Mouse (Mus musculus) ES-Bruce4 (cell line): ENCODE measurements around the gene Eaf2. TPM values are rescaled to one million over a fixed set of nuclear protein-coding genes. Genes with fewer than 3 reads are reported as not detected.
A peak's percentile ranks its signal among the peaks of the same experiment; 100 is the strongest.

ENCODE experiments used
- H3K27ac ChIP-seq: 2 replicates; pipeline ENCODE4 v1.5.1; 2012; ENCODE audit warnings: low read length, inconsistent platforms; ENCODE audit not compliant: insufficient read depth
- H3K27me3 ChIP-seq: 2 replicates; pipeline ENCODE4 v1.6.1; 2012; ENCODE audit warnings: mild to moderate bottlenecking, low read length, inconsistent platforms; ENCODE audit not compliant: control insufficient read depth, poor library complexity, insufficient read depth, severe bottlenecking
- H3K36me3 ChIP-seq: 2 replicates; pipeline ENCODE4 v1.6.1; 2012; ENCODE audit warnings: inconsistent platforms, mild to moderate bottlenecking, low read length, moderate library complexity; ENCODE audit not compliant: control insufficient read depth, poor library complexity, insufficient read depth, severe bottlenecking
- H3K4me1 ChIP-seq: one replicate; pipeline ENCODE4 v1.8.1; 2011; ENCODE audit warnings: low read length; ENCODE audit not compliant: control insufficient read depth, insufficient read depth
- H3K4me3 ChIP-seq: 2 replicates; pipeline ENCODE4 v1.5.1; 2011; ENCODE audit warnings: low read depth, mild to moderate bottlenecking, low read length
- H3K9ac ChIP-seq: 2 replicates; pipeline ENCODE4 v1.6.1; 2012; ENCODE audit warnings: low read depth, mild to moderate bottlenecking, inconsistent platforms; ENCODE audit not compliant: poor library complexity, severe bottlenecking
- H3K9me3 ChIP-seq: replicated peaks from 2 replicates; pipeline ENCODE4 v1.6.1; 2012; ENCODE audit warnings: mild to moderate bottlenecking, low read length, inconsistent platforms; ENCODE audit not compliant: control insufficient read depth, poor library complexity, insufficient read depth, severe bottlenecking
- CTCF ChIP-seq: IDR thresholded peaks from one replicate; pipeline ENCODE4 v1.8.1; 2011; ENCODE audit warnings: low read depth, low read length
- EP300 ChIP-seq: IDR thresholded peaks from 2 replicates; pipeline ENCODE4 v1.6.1; 2011; ENCODE audit warnings: low read depth, low read length; ENCODE audit not compliant: insufficient read depth
- POLR2A ChIP-seq: IDR thresholded peaks from one replicate; pipeline ENCODE4 v1.8.1; 2011; ENCODE audit warnings: low read length; ENCODE audit not compliant: insufficient read depth
- polyA plus RNA-seq: library from polyadenylated mRNA; stranded (reverse); fragments of >200 nt; gene quantifications from 2 replicates; pipeline ENCODE4 v1.2.4, GENCODE M21; 2011; ENCODE audit warnings: low read depth; ENCODE audit not compliant: missing spikeins, insufficient read depth, insufficient read length

The Eaf2 gene
- polyA plus RNA-seq, 1 experiment, result 2.4 TPM

DNA sequence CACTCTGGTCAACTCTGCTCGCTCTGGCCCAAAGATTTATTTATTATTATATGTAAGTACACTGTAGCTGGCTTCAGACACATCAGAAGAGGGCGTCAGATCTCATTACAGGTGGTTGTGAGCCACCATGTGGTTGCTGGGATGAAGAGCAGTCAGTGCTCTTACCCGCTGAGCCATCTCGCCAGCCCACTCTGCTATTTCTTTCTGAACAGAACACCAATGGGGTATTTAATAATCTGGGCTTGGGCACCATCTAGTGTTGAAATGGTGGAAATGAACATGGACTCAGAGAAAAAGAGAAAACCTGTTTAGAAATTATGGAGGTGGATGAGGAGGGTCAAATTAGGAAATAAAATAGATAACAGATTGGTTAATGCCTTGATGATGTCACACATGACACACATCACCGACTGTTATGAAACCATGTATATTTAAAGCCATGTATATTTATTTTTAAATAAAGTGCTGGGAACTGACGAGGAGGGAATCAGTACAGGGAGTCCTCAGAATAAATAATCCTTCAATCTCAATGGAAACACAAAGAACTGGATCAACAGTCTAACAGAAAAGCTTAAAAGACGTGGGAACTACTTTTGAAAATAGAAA lies 57.4 kb downstream of the Eaf2 start:
- no peak for TF ChIP-seq EP300
- TF ChIP-seq CTCF, result peak; percentile 48
- Histone ChIP-seq H3K4me1 (peaks cover 4% of the 10 kb centered on the region), H3K4me3 (no peak overlapping the region), H3K27ac (no peak overlapping the region), H3K27me3 (no peaks in the 10 kb centered on the region), H3K9me3 (no peaks in the 10 kb centered on the region), H3K36me3 (no peaks in the 10 kb centered on the region), H3K9ac (no peak overlapping the region)

- Histone ChIP-seq H3K4me3 (no peak overlapping the region), H3K4me1 (peaks cover 3% of the 10 kb centered on the region), H3K9me3 (no peaks in the 10 kb centered on the region), H3K27ac (no peak overlapping the region), H3K9ac (no peak overlapping the region), H3K36me3 (no peaks in the 10 kb centered on the region), H3K27me3 (no peaks in the 10 kb centered on the region)
- TF ChIP-seq EP300 (no peak), CTCF (no peak), POLR2A (no peak)
Observed at GRCm38 (mm10) chr16:36816916-36817315, 57.9 kb downstream of the Eaf2 start.

DNA sequence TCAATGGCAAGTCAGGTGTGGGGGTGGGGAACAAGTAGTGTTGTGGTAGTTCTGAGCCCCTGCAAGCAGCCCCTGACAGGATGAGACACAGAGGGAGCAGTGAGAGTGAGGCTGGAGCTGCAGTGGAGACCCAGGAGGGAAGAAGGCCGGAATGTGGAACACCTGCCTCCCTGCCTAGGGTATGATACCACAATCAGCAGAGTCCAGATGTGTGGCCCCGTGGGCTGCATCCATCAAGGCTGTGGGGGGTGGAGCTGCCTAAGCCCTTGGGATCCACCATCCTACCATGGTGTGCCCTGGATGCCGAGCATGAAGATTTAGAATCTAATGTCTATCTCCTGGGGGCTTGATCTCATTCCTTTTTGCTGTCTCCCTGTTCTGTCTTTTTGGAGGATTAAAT lies 61.1 kb downstream of the Eaf2 start:
- Histone ChIP-seq H3K4me3 (no peak overlapping the region), H3K9ac (no peak overlapping the region), H3K4me1 (peaks cover 3% of the 10 kb centered on the region), H3K27me3 (no peaks in the 10 kb centered on the region), H3K9me3 (no peaks in the 10 kb centered on the region), H3K36me3 (no peaks in the 10 kb centered on the region), H3K27ac (no peak overlapping the region)
- no peak for TF ChIP-seq EP300
- TF ChIP-seq POLR2A, result no peak
- TF ChIP-seq CTCF, result no peak

DNA sequence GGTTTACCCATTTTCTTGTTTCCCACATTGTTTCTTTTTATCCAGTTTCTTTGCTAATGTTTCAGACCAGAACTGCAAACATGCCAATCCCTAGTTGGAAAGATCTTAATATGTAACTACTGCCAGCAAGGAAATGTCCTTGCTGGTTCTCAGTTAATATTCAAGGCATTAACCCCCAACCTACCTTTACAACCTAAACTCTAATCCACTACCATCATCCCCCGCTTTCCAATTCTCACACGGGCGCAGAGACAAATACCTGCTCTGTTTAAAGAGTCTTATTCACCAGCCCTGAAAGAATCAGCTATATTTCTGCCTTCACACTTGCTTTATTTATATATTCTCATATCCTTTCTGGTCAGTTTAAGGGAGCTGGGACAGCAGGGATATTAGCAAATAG lies 66.2 kb downstream of the Eaf2 start:
- Histone ChIP-seq H3K4me3 (no peak overlapping the region), H3K9me3 (no peaks in the 10 kb centered on the region), H3K9ac (no peak overlapping the region), H3K27me3 (no peaks in the 10 kb centered on the region), H3K27ac (no peak overlapping the region), H3K4me1 (no peaks in the 10 kb centered on the region), H3K36me3 (no peaks in the 10 kb centered on the region)
- TF ChIP-seq POLR2A (no peak), CTCF (no peak), EP300 (no peak)

- Histone ChIP-seq H3K9ac (no peak overlapping the region), H3K27me3 (no peaks in the 10 kb centered on the region), H3K27ac (no peak overlapping the region), H3K4me3 (no peak overlapping the region), H3K9me3 (no peaks in the 10 kb centered on the region), H3K4me1 (no peaks in the 10 kb centered on the region), H3K36me3 (no peaks in the 10 kb centered on the region)
- TF ChIP-seq EP300 (no peak), CTCF (peak; percentile 26)
Observed at GRCm38 (mm10) chr16:36802361-36802760, 72.4 kb downstream of the Eaf2 start.

- H3K4me3 ChIP-seq, result no peak overlapping the region
- no peaks in the 10 kb centered on the region for H3K4me1 ChIP-seq
- H3K9me3 ChIP-seq, result no peaks in the 10 kb centered on the region
- H3K9ac ChIP-seq, result no peak overlapping the region
- no peak overlapping the region for H3K27ac ChIP-seq
- no peaks in the 10 kb centered on the region for H3K27me3 ChIP-seq
- H3K36me3 ChIP-seq, result no peaks in the 10 kb centered on the region
- TF ChIP-seq POLR2A, result no peak
Observed at GRCm38 (mm10) chr16:36798334-36798733, 76.5 kb downstream of the Eaf2 start.

DNA sequence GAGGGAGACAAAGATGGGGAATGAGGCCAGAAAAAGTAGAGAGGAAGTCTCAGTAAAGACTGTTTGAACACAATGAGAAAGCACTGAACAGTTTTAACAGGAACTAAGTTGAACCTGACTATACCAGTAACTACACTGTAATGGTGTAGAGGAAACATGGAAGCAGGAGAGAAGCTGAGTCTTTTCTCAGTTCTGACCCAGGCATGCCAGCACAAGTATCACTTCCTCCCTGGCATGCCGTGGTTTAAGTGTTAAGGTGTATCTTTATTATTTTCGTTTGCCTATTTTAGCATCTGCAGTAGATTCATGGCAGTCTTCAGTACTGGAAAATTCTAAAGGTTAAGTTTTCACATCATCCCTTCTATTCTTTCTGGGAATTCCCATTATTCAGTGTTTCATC lies 79.8 kb downstream of the Eaf2 start:
- no peaks in the 10 kb centered on the region for H3K4me1 ChIP-seq
- H3K27me3 ChIP-seq, result no peaks in the 10 kb centered on the region
- no peaks in the 10 kb centered on the region for H3K36me3 ChIP-seq
- H3K9me3 ChIP-seq, result no peaks in the 10 kb centered on the region
- no peak overlapping the region for H3K4me3 ChIP-seq
- no peak overlapping the region for H3K27ac ChIP-seq
- TF ChIP-seq CTCF, result no peak
- TF ChIP-seq POLR2A, result no peak
- TF ChIP-seq EP300, result no peak
- no peak overlapping the region for H3K9ac ChIP-seq
